Mouse (Mus musculus) liver, adult 2 months (tissue): Measurements from ENCODE around the gene Tgfbr3. TPM values are rescaled to one million over a fixed set of nuclear protein-coding genes. Genes with fewer than 3 reads are reported as not detected.
"Not testable (repeated sequence)": the region's sequence is repeated elsewhere in the genome, so short reads cannot be mapped to it uniquely, and the experiment has no call there.

Experiments used
- DNase-seq: peaks from one replicate; pipeline ENCODE4 v3.0.0-alpha.2; 2011; ENCODE audit warnings: low read depth, low spot score; ENCODE audit errors: extremely low read depth
- H3K27ac ChIP-seq: fragments of 200-500 bp; replicated peaks from 2 replicates; pipeline ENCODE4 v1.5.1; 2012; ENCODE audit warnings: low read depth, mild to moderate bottlenecking, control low read depth, inconsistent platforms, low read length; ENCODE audit not compliant: insufficient read depth
- H3K27me3 ChIP-seq: fragments of 200-500 bp; 2 replicates; pipeline ENCODE4 v1.6.1; 2012; ENCODE audit warnings: mild to moderate bottlenecking, moderate library complexity, low read length, inconsistent platforms; ENCODE audit not compliant: control insufficient read depth, insufficient read depth
- H3K36me3 ChIP-seq: fragments of 200-500 bp; 2 replicates; pipeline ENCODE4 v1.6.1; 2012; ENCODE audit warnings: low read length, inconsistent platforms; ENCODE audit not compliant: control insufficient read depth, insufficient read depth
- H3K4me1 ChIP-seq: fragments of 200-500 bp; 2 replicates; pipeline ENCODE4 v1.6.1; 2011; ENCODE audit warnings: low read length; ENCODE audit not compliant: control insufficient read depth, insufficient read depth
- H3K4me3 ChIP-seq: fragments of 200-500 bp; 2 replicates; pipeline ENCODE4 v1.5.1; 2011; ENCODE audit warnings: low read depth, mild to moderate bottlenecking, control low read depth, low read length, moderate library complexity; ENCODE audit not compliant: insufficient read depth
- H3K79me2 ChIP-seq: fragments of 200-500 bp; 2 replicates; pipeline ENCODE4 v1.6.1; 2012; ENCODE audit warnings: inconsistent platforms, mild to moderate bottlenecking, low read length, moderate library complexity; ENCODE audit not compliant: control insufficient read depth, insufficient read depth
- H3K9ac ChIP-seq: fragments of 200-500 bp; 2 replicates; pipeline ENCODE4 v1.6.1; 2012; ENCODE audit warnings: low read depth, mild to moderate bottlenecking, control low read depth, inconsistent platforms, low read length
- CTCF ChIP-seq: fragments of 200-500 bp; IDR thresholded peaks from 2 replicates; pipeline ENCODE4 v1.5.1; 2011; ENCODE audit warnings: low read depth, low read length, control low read depth
- POLR2A ChIP-seq: fragments of 200-500 bp; IDR thresholded peaks from 2 replicates; pipeline ENCODE4 v1.6.1; 2011; ENCODE audit warnings: low read length, control low read depth; ENCODE audit not compliant: insufficient read depth; ENCODE audit errors: extremely low read depth
- WGBS: fragments of 180-500 bp; shearing (Covaris S2); methylation state at CpG from one replicate; pipeline ENCODE4 v1.1.7; 2018; 5-methylcytosine and 5-hydroxymethylcytosine counted together
- polyA plus RNA-seq: library from polyadenylated mRNA; depleted of rRNA; stranded (reverse); fragments of >200 nt; gene quantifications from 2 replicates; pipeline ENCODE4 v1.2.3, GENCODE M21; 2012
- total RNA-seq: library from RNA; depleted of rRNA; stranded (reverse); fragments of >200 nt; gene quantifications from 2 replicates; pipeline ENCODE4 v1.2.3, GENCODE M21; 2014

Gene Tgfbr3
- total and polyA plus RNA-seq, 2 experiments, result 4.0 to 6.6 TPM

DNA sequence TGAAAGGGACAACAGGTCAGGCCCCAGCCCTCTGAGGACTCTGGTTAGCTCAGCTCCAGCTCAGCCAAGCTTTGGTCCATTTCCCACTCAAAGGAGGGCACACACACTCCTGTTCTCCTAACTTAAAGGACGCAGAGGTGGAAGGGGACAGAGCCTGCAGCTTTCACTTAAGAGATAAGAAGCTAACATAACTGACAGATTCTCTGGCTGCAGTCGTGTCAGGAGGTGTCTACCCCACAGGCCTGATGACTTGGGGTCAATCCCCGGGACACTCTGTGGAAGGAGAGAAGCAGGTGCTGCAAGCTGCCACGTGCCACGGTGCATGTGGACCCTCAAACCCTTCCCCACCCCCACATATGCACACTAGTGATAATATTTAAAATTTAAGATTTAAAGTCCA, 65.3 kb downstream of the Tgfbr3 start:
- no peaks in the 10 kb centered on the region for H3K36me3 ChIP-seq
- TF ChIP-seq POLR2A, result no peak
- TF ChIP-seq CTCF, result no peak
- H3K27me3 ChIP-seq, result no peaks in the 10 kb centered on the region
- no peaks in the 10 kb centered on the region; the same call in 1 of the 2 replicates for H3K79me2 ChIP-seq
- no peak overlapping the region for H3K27ac ChIP-seq
- 73% methylated on average over 5 of the region's 5 CpGs for WGBS
- H3K9ac ChIP-seq, result no peak overlapping the region
- no peak for DNase-seq
- H3K4me3 ChIP-seq, result no peak overlapping the region
- peaks cover 7% of the 10 kb centered on the region; the same call in 1 of the 2 replicates for H3K4me1 ChIP-seq

DNA sequence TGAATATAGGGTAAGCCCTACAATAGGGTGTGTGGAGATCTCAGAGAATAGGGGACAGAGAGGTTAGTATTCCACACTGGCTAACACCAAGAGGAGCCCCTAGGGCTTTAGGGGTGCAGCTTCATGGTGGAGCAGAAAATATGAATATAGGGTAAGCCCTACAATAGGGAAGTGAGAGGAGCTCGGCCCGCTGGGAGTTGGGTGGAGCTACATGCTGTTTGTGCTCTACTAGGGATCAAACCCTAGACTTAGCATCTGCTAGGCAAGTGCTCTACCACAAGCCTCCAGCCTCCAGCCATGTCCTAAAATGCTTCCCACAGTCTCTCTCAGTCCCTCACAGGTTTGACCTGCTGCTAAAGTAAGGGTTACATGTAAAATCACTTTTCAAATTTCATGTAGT, 65.9 kb downstream of the Tgfbr3 start:
- not testable (repeated sequence) for H3K27ac ChIP-seq, DNase-seq, H3K27me3 ChIP-seq, H3K79me2 ChIP-seq, H3K9ac ChIP-seq, H3K4me3 ChIP-seq, H3K4me1 ChIP-seq, H3K36me3 ChIP-seq
- WGBS, result 70% methylated on average over 2 of the region's 2 CpGs

DNA sequence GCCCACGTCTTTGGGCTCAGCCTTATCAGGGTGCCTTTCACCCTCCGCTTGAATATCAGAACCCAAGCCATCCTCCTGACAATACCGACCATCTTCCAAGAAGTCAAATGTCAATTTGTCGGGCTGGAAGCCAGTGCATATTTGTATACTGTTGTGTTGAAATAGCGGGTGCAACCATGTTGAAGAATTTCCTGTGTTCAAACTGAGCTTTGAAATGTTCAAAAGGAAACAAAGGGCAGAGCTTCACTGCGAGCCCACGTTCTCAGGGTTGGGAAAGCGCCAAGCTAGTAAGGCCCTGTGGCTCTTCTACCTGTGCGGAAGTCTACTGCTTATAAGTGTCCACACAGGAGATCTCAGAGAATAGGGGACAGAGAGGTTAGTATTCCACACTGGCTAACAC, 66.4 kb downstream of the Tgfbr3 start:
- peaks cover 1% of the 10 kb centered on the region; the same call in 1 of the 2 replicates for H3K79me2 ChIP-seq
- H3K27me3 ChIP-seq, result no peaks in the 10 kb centered on the region
- H3K27ac ChIP-seq, result no peak overlapping the region
- TF ChIP-seq POLR2A, result no peak
- no peak for TF ChIP-seq CTCF
- no peak overlapping the region for H3K9ac ChIP-seq
- no peaks in the 10 kb centered on the region for H3K36me3 ChIP-seq
- H3K4me3 ChIP-seq, result no peak overlapping the region
- peaks cover 7% of the 10 kb centered on the region; the same call in 1 of the 2 replicates for H3K4me1 ChIP-seq
- WGBS, result 9% methylated on average over 9 of the region's 9 CpGs
- DNase-seq, result peak; percentile 50

DNA sequence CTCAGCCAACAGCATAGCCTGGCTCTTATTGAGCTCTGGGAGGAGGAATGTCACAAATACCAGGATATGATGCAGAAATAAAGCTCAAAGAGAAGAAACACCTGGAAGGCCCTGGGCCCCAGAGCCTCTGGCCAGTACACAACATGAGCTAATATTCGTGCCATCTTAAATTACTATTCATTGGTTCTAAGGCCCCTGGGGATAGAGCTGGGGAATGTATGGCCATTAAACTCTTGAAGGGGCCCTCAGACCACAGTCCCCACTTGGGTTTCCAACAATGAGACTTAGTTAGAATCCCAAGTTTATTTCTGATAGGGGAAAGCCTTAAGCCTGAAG, 66.8 kb downstream of the Tgfbr3 start:
- no peaks in the 10 kb centered on the region for H3K36me3 ChIP-seq
- no peak overlapping the region for H3K27ac ChIP-seq
- no peak for DNase-seq
- H3K4me3 ChIP-seq, result no peak overlapping the region
- TF ChIP-seq CTCF, result no peak
- TF ChIP-seq POLR2A, result no peak
- H3K27me3 ChIP-seq, result no peaks in the 10 kb centered on the region
- peaks cover 3% of the 10 kb centered on the region; the same call in 1 of the 2 replicates for H3K79me2 ChIP-seq
- 78% methylated on average over 1 of the region's 1 CpGs for WGBS
- H3K4me1 ChIP-seq, result peaks cover 7% of the 10 kb centered on the region; the same call in 1 of the 2 replicates
- H3K9ac ChIP-seq, result no peak overlapping the region

DNA sequence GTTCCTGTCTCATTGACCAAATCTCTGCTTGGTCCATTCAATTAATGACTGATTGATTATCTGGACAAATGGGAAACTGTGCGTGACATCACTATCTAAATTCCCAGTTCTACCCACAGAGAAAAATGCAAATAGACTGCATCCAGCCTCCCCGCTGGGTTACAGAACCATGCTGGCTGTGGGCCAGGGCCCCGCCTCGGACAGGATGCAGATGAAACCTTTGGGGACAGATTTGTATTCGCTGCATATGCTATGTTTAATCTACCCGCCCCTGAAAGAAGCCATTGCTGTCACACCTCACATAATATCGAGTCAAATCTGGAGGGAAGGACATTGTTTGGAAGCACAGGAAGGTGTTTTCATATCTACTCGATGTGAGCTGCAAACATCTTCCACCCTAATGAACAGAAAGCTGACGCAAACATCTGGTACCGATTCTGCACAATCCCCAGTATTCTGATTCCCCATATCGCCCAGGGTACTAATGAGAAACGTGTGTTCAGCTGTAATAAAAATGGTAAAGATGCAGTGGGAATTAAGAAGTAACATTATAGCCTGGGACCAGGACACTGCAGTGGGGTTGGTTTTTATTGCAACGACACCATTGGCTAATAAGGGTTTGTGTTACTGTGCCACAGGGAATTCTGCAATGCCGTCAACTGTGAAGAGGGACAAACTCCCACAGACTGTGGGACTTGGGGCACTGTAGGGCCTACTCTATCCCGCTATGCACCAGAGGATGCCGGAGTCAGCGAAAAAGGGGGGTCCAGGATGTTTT, 67.3 kb downstream of the Tgfbr3 start:
- no peaks in the 10 kb centered on the region for H3K27me3 ChIP-seq
- peaks cover 3% of the 10 kb centered on the region; the same call in 1 of the 2 replicates for H3K79me2 ChIP-seq
- H3K27ac ChIP-seq, result no peak overlapping the region
- WGBS, result 72% methylated on average over 17 of the region's 17 CpGs
- H3K9ac ChIP-seq, result no peak overlapping the region
- no peak for TF ChIP-seq POLR2A
- TF ChIP-seq CTCF, result no peak
- H3K4me1 ChIP-seq, result peaks cover 7% of the 10 kb centered on the region; the same call in 1 of the 2 replicates
- H3K4me3 ChIP-seq, result no peak overlapping the region
- no peak for DNase-seq
- H3K36me3 ChIP-seq, result no peaks in the 10 kb centered on the region

DNA sequence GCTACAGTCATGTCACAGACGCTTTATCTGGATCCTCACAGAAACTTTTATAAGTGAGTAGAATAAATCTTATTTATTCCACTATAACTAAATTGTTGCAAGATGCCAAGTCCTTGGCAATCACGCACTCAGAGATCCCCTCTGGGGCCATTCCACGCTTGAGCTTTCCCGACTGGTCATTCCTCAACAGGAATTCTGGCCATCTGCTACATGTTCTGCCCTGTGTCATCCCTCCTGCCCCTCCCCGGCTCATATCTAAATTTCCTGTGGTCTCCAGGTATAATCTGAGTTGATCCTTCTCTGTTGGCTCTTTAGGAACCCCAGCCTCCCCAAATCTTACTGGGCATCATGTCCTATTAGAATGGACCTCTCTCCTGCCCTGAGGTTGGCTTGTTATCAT, 68.5 kb downstream of the Tgfbr3 start:
- no peak overlapping the region for H3K27ac ChIP-seq
- H3K4me1 ChIP-seq, result peaks cover 7% of the 10 kb centered on the region; the same call in 1 of the 2 replicates
- TF ChIP-seq POLR2A (no peak), CTCF (no peak)
- no peak overlapping the region for H3K4me3 ChIP-seq
- H3K79me2 ChIP-seq, result peaks cover 3% of the 10 kb centered on the region; the same call in 1 of the 2 replicates
- H3K9ac ChIP-seq, result no peak overlapping the region
- 91% methylated on average over 5 of the region's 5 CpGs for WGBS
- DNase-seq, result no peak
- H3K36me3 ChIP-seq, result no peaks in the 10 kb centered on the region
- H3K27me3 ChIP-seq, result no peaks in the 10 kb centered on the region
